ENCODE assay signal across 13 mouse cellular contexts in genomic region chr12:112894303-112894884, GRCm38 (mm10). TPM values are rescaled to one million over a fixed set of nuclear protein-coding genes. Genes with fewer than 3 reads are reported as not detected.
DNase-seq lines count a peak whose midpoint lies in the region; ATAC-seq and TF ChIP-seq lines count a peak whose summit lies in the region.
"Had no signal": no experiment of that assay in that cellular context is flagged by ENCODE, and none has a peak within 500 bp of the region (broad histone marks: within the 10 kb centered on the region; RNA-seq: fewer than 3 reads in every experiment).

No protein-coding gene starts in this region.

- 58% methylated on average over 11 of the region's 11 CpGs for WGBS in heart, adult 2 months
- 64% methylated on average over 11 of the region's 11 CpGs for WGBS in heart, embryonic 11.5 days (ENCODE audit: insufficient replicate concordance)
- WGBS in lung, embryonic 16.5 days: 44% methylated on average over 11 of the region's 11 CpGs
- 60% methylated on average over 11 of the region's 11 CpGs for WGBS in stomach, embryonic 16.5 days

- H3K4me1 ChIP-seq in heart, adult 2 months (ENCODE audit: control insufficient read depth, insufficient read depth, low read length): peaks cover 14% of the 10 kb centered on the region
- peaks cover 17% of the 10 kb centered on the region for H3K4me1 ChIP-seq in heart, embryonic 11.5 days (ENCODE audit: control insufficient read depth, insufficient read depth, low read length)
- peaks cover 12% of the 10 kb centered on the region for H3K4me1 ChIP-seq in lung, embryonic 16.5 days (replicated peaks; ENCODE audit: control insufficient read depth, insufficient read depth, low read length)
- H3K4me1 ChIP-seq in brown adipose tissue, adult 24 weeks (ENCODE audit: control insufficient read depth, insufficient read depth, insufficient read length, low read length): peaks cover 15% of the 10 kb centered on the region
- peaks cover 12% of the 10 kb centered on the region; the same call in 1 of the 2 replicates for H3K4me1 ChIP-seq in stomach, embryonic 16.5 days (ENCODE audit: control insufficient read depth, insufficient read depth, low read length)

- no peak overlapping the region for H3K9ac ChIP-seq in heart, adult 2 months (ENCODE audit: low read depth, low read length)
- H3K9ac ChIP-seq in heart, embryonic 11.5 days (ENCODE audit: low read depth, low read length): no peak overlapping the region
- H3K9ac ChIP-seq in lung, embryonic 16.5 days (ENCODE audit: low read length): peak overlapping the region; percentile 22; the same call in 1 of the 2 replicates
- H3K9ac ChIP-seq in stomach, embryonic 16.5 days (ENCODE audit: low read length): no peak overlapping the region
- H3K9ac ChIP-seq: intestine, embryonic 15.5 days had no signal

- no peak overlapping the region for H3K4me2 ChIP-seq in heart, embryonic 11.5 days
- peak overlapping the region; percentile 40 for H3K4me2 ChIP-seq in lung, embryonic 16.5 days (ENCODE audit: low read depth, low read length)
- H3K4me2 ChIP-seq in stomach, embryonic 16.5 days (ENCODE audit: low read depth, low read length): 0 out of 2 replicates have a peak overlapping the region, but pooled peaks have one; percentile 5
- H3K4me2 ChIP-seq: intestine, embryonic 15.5 days had no signal

- H3K79me2 ChIP-seq in heart, adult 2 months (replicated peaks; ENCODE audit: control insufficient read depth, insufficient read depth, low read length): no peaks in the 10 kb centered on the region

- TF ChIP-seq POLR2A in heart, adult 2 months (IDR thresholded peaks at IDR 0.05; ENCODE audit: insufficient read depth, low read depth, low read length): no peak

- no peak for TF ChIP-seq EP300 in heart, adult 2 months (IDR thresholded peaks at IDR 0.05; ENCODE audit: insufficient read depth, low read depth, low read length)

- H3K27ac ChIP-seq in heart, adult 2 months: peak overlapping the region; percentile 82
- no peak overlapping the region for H3K27ac ChIP-seq in heart, embryonic 11.5 days (ENCODE audit: low read depth, low read length)
- peak overlapping the region; percentile 83 for H3K27ac ChIP-seq in lung, embryonic 16.5 days (ENCODE audit: low read length)
- peak overlapping the region; percentile 33; the same call in 1 of the 2 replicates for H3K27ac ChIP-seq in brown adipose tissue, adult 24 weeks (replicated peaks; ENCODE audit: low read depth, low read length)
- peak overlapping the region; percentile 25; the same call in 1 of the 2 replicates for H3K27ac ChIP-seq in stomach, embryonic 16.5 days (ENCODE audit: low read length)

- intact Hi-C loops in heart, adult 2 months (cut with DNase I): loop anchor here (1.0 to 2.0 kb wide), 2 partner anchors 17 to 22 kb away; no protein-coding TSS in a partner anchor

- no peaks in the 10 kb centered on the region for H3K27me3 ChIP-seq in heart, adult 2 months (ENCODE audit: control insufficient read depth, insufficient read depth, low read length)
- H3K27me3 ChIP-seq in heart, embryonic 11.5 days (ENCODE audit: control insufficient read depth, insufficient read depth, low read length): peaks cover 5% of the 10 kb centered on the region; the same call in 1 of the 2 replicates
- no peaks in the 10 kb centered on the region for H3K27me3 ChIP-seq in lung, embryonic 16.5 days (ENCODE audit: control insufficient read depth, insufficient read depth, low read depth, low read length)
- H3K27me3 ChIP-seq in stomach, embryonic 16.5 days (ENCODE audit: control insufficient read depth, insufficient read depth, low read length): no peaks in the 10 kb centered on the region; the same call in 1 of the 2 replicates
- H3K27me3 ChIP-seq: intestine, embryonic 15.5 days had no signal

- H3K4me3 ChIP-seq in heart, adult 2 months: no peak overlapping the region
- no peak overlapping the region for H3K4me3 ChIP-seq in heart, embryonic 11.5 days (ENCODE audit: low read depth, low read length)
- H3K4me3 ChIP-seq in lung, embryonic 16.5 days (ENCODE audit: low read length): no peak overlapping the region
- H3K4me3 ChIP-seq in brown adipose tissue, adult 24 weeks (ENCODE audit: insufficient read depth, low read depth, low read length): no peak overlapping the region
- H3K4me3 ChIP-seq in stomach, embryonic 16.5 days (replicated peaks; ENCODE audit: low read length): no peak overlapping the region
- H3K4me3 ChIP-seq: erythroblast, embryonic 14.5 days; intestine, embryonic 15.5 days had no signal

- TF ChIP-seq CTCF in heart, adult 2 months (IDR thresholded peaks at IDR 0.05): no peak

- no peak for ATAC-seq in heart, embryonic 11.5 days (replicated peaks; ENCODE audit: insufficient number of reproducible peaks, low FRiP score, low TSS enrichment)
- ATAC-seq in lung, embryonic 16.5 days (ENCODE audit: low read depth): no peak
- ATAC-seq in stomach, embryonic 16.5 days (ENCODE audit: insufficient read depth, low FRiP score): no peak
- ATAC-seq: intestine, embryonic 15.5 days had no signal

- H3K36me3 ChIP-seq in heart, adult 2 months (ENCODE audit: control insufficient read depth, insufficient read depth, low read length): no peaks in the 10 kb centered on the region
- H3K36me3 ChIP-seq in heart, embryonic 11.5 days (ENCODE audit: control insufficient read depth, insufficient read depth, low read length): no peaks in the 10 kb centered on the region
- no peaks in the 10 kb centered on the region for H3K36me3 ChIP-seq in lung, embryonic 16.5 days (ENCODE audit: control insufficient read depth, insufficient read depth, low read length)
- H3K36me3 ChIP-seq in stomach, embryonic 16.5 days (ENCODE audit: control insufficient read depth, insufficient read depth, low read length): no peaks in the 10 kb centered on the region
- H3K36me3 ChIP-seq: intestine, embryonic 15.5 days had no signal

- H3K9me3 ChIP-seq in heart, embryonic 11.5 days (replicated peaks; ENCODE audit: control insufficient read depth, low read length): no peaks in the 10 kb centered on the region
- no peaks in the 10 kb centered on the region for H3K9me3 ChIP-seq in lung, embryonic 16.5 days (ENCODE audit: control insufficient read depth, low read length)
- H3K9me3 ChIP-seq in stomach, embryonic 16.5 days (replicated peaks; ENCODE audit: control insufficient read depth, low read length): no peaks in the 10 kb centered on the region
- H3K9me3 ChIP-seq: intestine, embryonic 15.5 days had no signal

- no peak for DNase-seq in heart, adult 2 months
- DNase-seq in lung, postnatal 25 days (ENCODE audit: low spot score): no peak
- DNase-seq in kidney, adult 18-20 months: no peak
- DNase-seq: cerebellum, postnatal 10 days had no signal

RNA-seq across cellular contexts. Expression of gene Gpr132, which starts 26.4 kb away (rescaled TPM):
- under 1 TPM; 0.29 to 0.36 TPM for total RNA-seq in heart, adult 2 months (2021)
- polyA plus RNA-seq in heart, adult 2 months (2012; rRNA removed): 1.00 and 2.0 TPM in 2 replicates
- 0.19 TPM in 1 of 2 replicates, not detected in the other for polyA plus RNA-seq in heart, embryonic 11.5 days (2014; fragmentation: Nextera tagmentation; extraction: Ambion mirVana)
- 0.15 and 0.73 TPM in 2 replicates for polyA plus RNA-seq in lung, embryonic 16.5 days (2015; fragmentation: Nextera tagmentation; extraction: Ambion mirVana)
- not detected in 2 replicates for polyA plus RNA-seq in brown adipose tissue, adult 24 weeks (2012; ENCODE audit: insufficient read depth, insufficient read length, missing spikeins)
- polyA plus RNA-seq in stomach, embryonic 16.5 days (2015; fragmentation: Nextera tagmentation; extraction: Ambion mirVana): 0.15 and 0.22 TPM in 2 replicates
- total RNA-seq: layer of hippocampus, adult 8-10 months had no signal
- polyA plus RNA-seq: limb, embryonic 11.5 days; neural tube, embryonic 11.5 days had no signal

RNA-seq across cellular contexts. Expression of gene Jag2, which starts 35.2 kb away (rescaled TPM):
- total RNA-seq in heart, adult 2 months (2021): 10 to 100 TPM; 25.4 to 27.4 TPM
- 34.4 and 35.5 TPM in 2 replicates for polyA plus RNA-seq in heart, adult 2 months (2012; rRNA removed)
- polyA plus RNA-seq in heart, embryonic 11.5 days (2014; fragmentation: Nextera tagmentation; extraction: Ambion mirVana): 1.5 and 2.2 TPM in 2 replicates
- 5.6 and 6.5 TPM in 2 replicates for polyA plus RNA-seq in lung, embryonic 16.5 days (2015; fragmentation: Nextera tagmentation; extraction: Ambion mirVana)
- 2.2 and 3.2 TPM in 2 replicates for polyA plus RNA-seq in brown adipose tissue, adult 24 weeks (2012; ENCODE audit: insufficient read depth, insufficient read length, missing spikeins)
- 5.1 and 6.4 TPM in 2 replicates for polyA plus RNA-seq in stomach, embryonic 16.5 days (2015; fragmentation: Nextera tagmentation; extraction: Ambion mirVana)
- polyA plus RNA-seq: erythroblast, embryonic 14.5 days had no signal

RNA-seq across cellular contexts. Expression of gene Nudt14, which starts 47.5 kb away (rescaled TPM):
- total RNA-seq in heart, adult 2 months (2021): 1 to 10 TPM; 5.7 to 8.6 TPM
- 11.4 and 14.8 TPM in 2 replicates for polyA plus RNA-seq in heart, adult 2 months (2012; rRNA removed)
- 44.2 and 50.7 TPM in 2 replicates for polyA plus RNA-seq in heart, embryonic 11.5 days (2014; fragmentation: Nextera tagmentation; extraction: Ambion mirVana)
- polyA plus RNA-seq in lung, embryonic 16.5 days (2015; fragmentation: Nextera tagmentation; extraction: Ambion mirVana): 109 and 121 TPM in 2 replicates
- polyA plus RNA-seq in brown adipose tissue, adult 24 weeks (2012; ENCODE audit: insufficient read depth, insufficient read length, missing spikeins): 19.4 and 23.6 TPM in 2 replicates
- polyA plus RNA-seq in stomach, embryonic 16.5 days (2015; fragmentation: Nextera tagmentation; extraction: Ambion mirVana): 80.2 and 81.9 TPM in 2 replicates
